Mouse (Mus musculus) spleen, adult 18-20 months (tissue): ENCODE measurements around the gene Gm10840.
"Not testable (repeated sequence)": the region's sequence is repeated elsewhere in the genome, so short reads cannot be mapped to it uniquely, and the experiment has no call there.

Source experiments
- DNase-seq, 2 experiments: peaks; one replicate each; pipeline ENCODE4 v3.0.0; 2022; ENCODE audit warnings: mixed read lengths in 2 of 2

Gm10840 gene

GRCm38 (mm10) chr11:106198277-106198676 lies 37.6 kb downstream of the Gm10840 start:
- no peak for DNase-seq

- DNase-seq, result not testable (repeated sequence)
Measured at GRCm38 (mm10) chr11:106199997-106200396, 39.3 kb downstream of the Gm10840 start.

- no peak for DNase-seq
Measured at GRCm38 (mm10) chr11:106200756-106201155, 40.1 kb downstream of the Gm10840 start.

GRCm38 (mm10) chr11:106201337-106202122 lies 40.9 kb downstream of the Gm10840 start:
- no peak for DNase-seq

GRCm38 (mm10) chr11:106202123-106202465 lies 41.4 kb downstream of the Gm10840 start, which contains the start of gene Strada:
Gene Strada (minus strand): TSS chr11:106202168.
- no peak for DNase-seq
